Mouse (Mus musculus): Measurements from ENCODE around the gene Slc3a2. TPM values are rescaled to one million over a fixed set of nuclear protein-coding genes. Genes with fewer than 3 reads are reported as not detected.

The Slc3a2 gene
- polyA plus RNA-seq (2015; fragmentation: Illumina TruSeq; extraction: RNeasy Lipid Tissue Mini Kit (QIAGEN cat#74804); ENCODE audit: insufficient read depth, low read depth, low replicate concordance), result 80.3 TPM

GRCm38 (mm10) chr19:8722907-8723573 lies at the start of gene Slc3a2:
TSS of gene Slc3a2 (minus strand) at chr19:8723369.

GRCm38 (mm10) chr19:8770567-8771270 lies 47.5 kb upstream of the Slc3a2 start, which contains the start of gene Tmem223:
TSS of gene Tmem223 (plus strand) at chr19:8770996.

GRCm38 (mm10) chr19:8756635-8757387 lies 33.6 kb upstream of the Slc3a2 start, which contains the start of gene Nxf1:
TSS of gene Nxf1 (plus strand) at chr19:8757073.

GRCm38 (mm10) chr19:8741243-8741869 lies 18.2 kb upstream of the Slc3a2 start, which contains the start of gene Stx5a:
TSS of gene Stx5a (plus strand) at chr19:8741413.

GRCm38 (mm10) chr19:8740603-8741002 lies 17.4 kb upstream of the Slc3a2 start, which contains the start of gene 1700092M07Rik:
TSS of gene 1700092M07Rik (plus strand) at chr19:8740718.

GRCm38 (mm10) chr19:8735389-8736159 lies 12.4 kb upstream of the Slc3a2 start, which contains the start of gene Wdr74:
TSS of gene Wdr74 (plus strand) at chr19:8735827.

DNA sequence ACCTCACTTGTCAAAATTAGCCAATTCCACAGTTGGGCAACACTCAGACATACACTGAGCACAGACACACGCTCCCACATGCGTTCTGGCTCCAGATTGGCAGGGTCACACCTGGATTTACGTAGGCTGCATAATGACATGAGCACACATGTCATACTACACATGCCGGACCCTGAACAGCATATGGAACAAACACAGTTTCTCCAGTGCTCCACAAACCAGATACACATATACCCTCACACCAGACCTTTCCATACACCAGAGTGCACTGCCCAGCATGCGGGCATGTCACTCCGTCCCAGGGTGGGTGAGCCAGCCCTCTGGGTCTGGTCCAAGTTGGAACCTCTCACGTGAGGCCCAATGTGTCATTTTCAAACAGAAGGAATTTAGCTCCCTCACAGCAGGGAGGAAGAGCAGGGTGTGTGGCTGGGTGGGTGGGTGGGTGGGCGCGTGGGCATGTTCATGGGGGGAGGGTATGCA lies 59.8 kb downstream of the Slc3a2 start, which contains the start of gene Chrm1:
Gene Chrm1 (plus strand): TSS at position 430 of the 480 bp plus-strand sequence.

Other genes starting within 250 kb of the Slc3a2 start
- gene Slc22a8, start 132.1 kb downstream of the Slc3a2 start, polyA plus RNA-seq (2015; fragmentation: Illumina TruSeq; extraction: RNeasy Lipid Tissue Mini Kit (QIAGEN cat#74804); ENCODE audit: insufficient read depth, low read depth, low replicate concordance), result not detected
- gene Slc22a6, start 105.3 kb downstream of the Slc3a2 start, polyA plus RNA-seq (2015; fragmentation: Illumina TruSeq; extraction: RNeasy Lipid Tissue Mini Kit (QIAGEN cat#74804); ENCODE audit: insufficient read depth, low read depth, low replicate concordance), result not detected
- 0.18 TPM for gene Chrm1, start 59.6 kb downstream of the Slc3a2 start, polyA plus RNA-seq (2015; fragmentation: Illumina TruSeq; extraction: RNeasy Lipid Tissue Mini Kit (QIAGEN cat#74804); ENCODE audit: insufficient read depth, low read depth, low replicate concordance)
- 35.4 TPM for gene Wdr74, start 12.5 kb upstream of the Slc3a2 start, polyA plus RNA-seq (2015; fragmentation: Illumina TruSeq; extraction: RNeasy Lipid Tissue Mini Kit (QIAGEN cat#74804); ENCODE audit: insufficient read depth, low read depth, low replicate concordance)
- gene 1700092M07Rik, start 17.3 kb upstream of the Slc3a2 start, polyA plus RNA-seq (2015; fragmentation: Illumina TruSeq; extraction: RNeasy Lipid Tissue Mini Kit (QIAGEN cat#74804); ENCODE audit: insufficient read depth, low read depth, low replicate concordance), result not detected
- gene Stx5a, start 18.0 kb upstream of the Slc3a2 start, polyA plus RNA-seq (2015; fragmentation: Illumina TruSeq; extraction: RNeasy Lipid Tissue Mini Kit (QIAGEN cat#74804); ENCODE audit: insufficient read depth, low read depth, low replicate concordance), result 67.2 TPM
- 127 TPM for gene Nxf1, start 33.7 kb upstream of the Slc3a2 start, polyA plus RNA-seq (2015; fragmentation: Illumina TruSeq; extraction: RNeasy Lipid Tissue Mini Kit (QIAGEN cat#74804); ENCODE audit: insufficient read depth, low read depth, low replicate concordance)
- 32.1 TPM for gene Tmem223, start 47.6 kb upstream of the Slc3a2 start, polyA plus RNA-seq (2015; fragmentation: Illumina TruSeq; extraction: RNeasy Lipid Tissue Mini Kit (QIAGEN cat#74804); ENCODE audit: insufficient read depth, low read depth, low replicate concordance)
- gene Tmem179b, start 51.1 kb upstream of the Slc3a2 start, polyA plus RNA-seq (2015; fragmentation: Illumina TruSeq; extraction: RNeasy Lipid Tissue Mini Kit (QIAGEN cat#74804); ENCODE audit: insufficient read depth, low read depth, low replicate concordance), result 17.0 TPM
- 0.76 TPM for gene Taf6l, start 63.0 kb upstream of the Slc3a2 start, polyA plus RNA-seq (2015; fragmentation: Illumina TruSeq; extraction: RNeasy Lipid Tissue Mini Kit (QIAGEN cat#74804); ENCODE audit: insufficient read depth, low read depth, low replicate concordance)
- gene Polr2g, start 75.2 kb upstream of the Slc3a2 start, polyA plus RNA-seq (2015; fragmentation: Illumina TruSeq; extraction: RNeasy Lipid Tissue Mini Kit (QIAGEN cat#74804); ENCODE audit: insufficient read depth, low read depth, low replicate concordance), result 17.1 TPM
- gene Zbtb3, start 79.2 kb upstream of the Slc3a2 start, polyA plus RNA-seq (2015; fragmentation: Illumina TruSeq; extraction: RNeasy Lipid Tissue Mini Kit (QIAGEN cat#74804); ENCODE audit: insufficient read depth, low read depth, low replicate concordance), result not detected
- 4.5 TPM for gene Ttc9c, start 96.0 kb upstream of the Slc3a2 start, polyA plus RNA-seq (2015; fragmentation: Illumina TruSeq; extraction: RNeasy Lipid Tissue Mini Kit (QIAGEN cat#74804); ENCODE audit: insufficient read depth, low read depth, low replicate concordance)
- gene Hnrnpul2, start 96.6 kb upstream of the Slc3a2 start, polyA plus RNA-seq (2015; fragmentation: Illumina TruSeq; extraction: RNeasy Lipid Tissue Mini Kit (QIAGEN cat#74804); ENCODE audit: insufficient read depth, low read depth, low replicate concordance), result 20.7 TPM
- not detected for gene AC129217.1, start 106.4 kb upstream of the Slc3a2 start, polyA plus RNA-seq (2015; fragmentation: Illumina TruSeq; extraction: RNeasy Lipid Tissue Mini Kit (QIAGEN cat#74804); ENCODE audit: insufficient read depth, low read depth, low replicate concordance)
- 31.5 TPM for gene Bscl2, start 114.1 kb upstream of the Slc3a2 start, polyA plus RNA-seq (2015; fragmentation: Illumina TruSeq; extraction: RNeasy Lipid Tissue Mini Kit (QIAGEN cat#74804); ENCODE audit: insufficient read depth, low read depth, low replicate concordance)
- gene Gng3, start 115.8 kb upstream of the Slc3a2 start, polyA plus RNA-seq (2015; fragmentation: Illumina TruSeq; extraction: RNeasy Lipid Tissue Mini Kit (QIAGEN cat#74804); ENCODE audit: insufficient read depth, low read depth, low replicate concordance), result not detected
- gene Lrrn4cl, start 127.4 kb upstream of the Slc3a2 start, polyA plus RNA-seq (2015; fragmentation: Illumina TruSeq; extraction: RNeasy Lipid Tissue Mini Kit (QIAGEN cat#74804); ENCODE audit: insufficient read depth, low read depth, low replicate concordance), result 4.9 TPM
- 28.6 TPM for gene Ubxn1, start 148.1 kb upstream of the Slc3a2 start, polyA plus RNA-seq (2015; fragmentation: Illumina TruSeq; extraction: RNeasy Lipid Tissue Mini Kit (QIAGEN cat#74804); ENCODE audit: insufficient read depth, low read depth, low replicate concordance)
- gene Uqcc3, start 157.6 kb upstream of the Slc3a2 start, polyA plus RNA-seq (2015; fragmentation: Illumina TruSeq; extraction: RNeasy Lipid Tissue Mini Kit (QIAGEN cat#74804); ENCODE audit: insufficient read depth, low read depth, low replicate concordance), result 15.0 TPM
- gene Lbhd1, start 160.4 kb upstream of the Slc3a2 start, polyA plus RNA-seq (2015; fragmentation: Illumina TruSeq; extraction: RNeasy Lipid Tissue Mini Kit (QIAGEN cat#74804); ENCODE audit: insufficient read depth, low read depth, low replicate concordance), result 7.5 TPM
- gene Gm49403, start 160.6 kb upstream of the Slc3a2 start, polyA plus RNA-seq (2015; fragmentation: Illumina TruSeq; extraction: RNeasy Lipid Tissue Mini Kit (QIAGEN cat#74804); ENCODE audit: insufficient read depth, low read depth, low replicate concordance), result not detected
- gene 1810009A15Rik, start 165.5 kb upstream of the Slc3a2 start, polyA plus RNA-seq (2015; fragmentation: Illumina TruSeq; extraction: RNeasy Lipid Tissue Mini Kit (QIAGEN cat#74804); ENCODE audit: insufficient read depth, low read depth, low replicate concordance), result 7.3 TPM
- not detected for gene Gm49416, start 165.6 kb upstream of the Slc3a2 start, polyA plus RNA-seq (2015; fragmentation: Illumina TruSeq; extraction: RNeasy Lipid Tissue Mini Kit (QIAGEN cat#74804); ENCODE audit: insufficient read depth, low read depth, low replicate concordance)
- gene Ints5, start 169.6 kb upstream of the Slc3a2 start, polyA plus RNA-seq (2015; fragmentation: Illumina TruSeq; extraction: RNeasy Lipid Tissue Mini Kit (QIAGEN cat#74804); ENCODE audit: insufficient read depth, low read depth, low replicate concordance), result 4.9 TPM
- 50.2 TPM for gene Ganab, start 174.7 kb upstream of the Slc3a2 start, polyA plus RNA-seq (2015; fragmentation: Illumina TruSeq; extraction: RNeasy Lipid Tissue Mini Kit (QIAGEN cat#74804); ENCODE audit: insufficient read depth, low read depth, low replicate concordance)
- 18.1 TPM for gene B3gat3, start 197.0 kb upstream of the Slc3a2 start, polyA plus RNA-seq (2015; fragmentation: Illumina TruSeq; extraction: RNeasy Lipid Tissue Mini Kit (QIAGEN cat#74804); ENCODE audit: insufficient read depth, low read depth, low replicate concordance)
- gene Rom1, start 206.0 kb upstream of the Slc3a2 start, polyA plus RNA-seq (2015; fragmentation: Illumina TruSeq; extraction: RNeasy Lipid Tissue Mini Kit (QIAGEN cat#74804); ENCODE audit: insufficient read depth, low read depth, low replicate concordance), result 0.74 TPM
- gene Eml3, start 206.2 kb upstream of the Slc3a2 start, polyA plus RNA-seq (2015; fragmentation: Illumina TruSeq; extraction: RNeasy Lipid Tissue Mini Kit (QIAGEN cat#74804); ENCODE audit: insufficient read depth, low read depth, low replicate concordance), result 11.7 TPM
- gene Mta2, start 218.5 kb upstream of the Slc3a2 start, polyA plus RNA-seq (2015; fragmentation: Illumina TruSeq; extraction: RNeasy Lipid Tissue Mini Kit (QIAGEN cat#74804); ENCODE audit: insufficient read depth, low read depth, low replicate concordance), result 16.1 TPM
- gene Tut1, start 230.5 kb upstream of the Slc3a2 start, polyA plus RNA-seq (2015; fragmentation: Illumina TruSeq; extraction: RNeasy Lipid Tissue Mini Kit (QIAGEN cat#74804); ENCODE audit: insufficient read depth, low read depth, low replicate concordance), result 7.9 TPM
- 169 TPM for gene Eef1g, start 243.7 kb upstream of the Slc3a2 start, polyA plus RNA-seq (2015; fragmentation: Illumina TruSeq; extraction: RNeasy Lipid Tissue Mini Kit (QIAGEN cat#74804); ENCODE audit: insufficient read depth, low read depth, low replicate concordance)